Mouse (Mus musculus) kidney, adult 18-20 months (tissue): ENCODE measurements around the gene Dph6.

Experiments used
- DNase-seq: peaks from one replicate; pipeline ENCODE4 v3.0.0; 2021

Dph6 gene

GRCm38 (mm10) chr2:114536032-114536431 is 118.7 kb downstream of the Dph6 start:
- no peak for DNase-seq

- no peak for DNase-seq
These were observed 123.6 kb downstream of the Dph6 start for GRCm38 (mm10) chr2:114531010-114531756.

GRCm38 (mm10) chr2:114520414-114520813 is 134.3 kb downstream of the Dph6 start:
- DNase-seq: no peak

GRCm38 (mm10) chr2:114519907-114520306 is 134.9 kb downstream of the Dph6 start:
- DNase-seq: no peak

- DNase-seq: no peak
These were observed 162.4 kb downstream of the Dph6 start for GRCm38 (mm10) chr2:114492398-114492797.

GRCm38 (mm10) chr2:114491907-114492306 is 162.9 kb downstream of the Dph6 start:
- DNase-seq: no peak

- no peak for DNase-seq
These were observed 167.8 kb downstream of the Dph6 start for GRCm38 (mm10) chr2:114486980-114487379.
